Mouse (Mus musculus): ENCODE results near the gene Patl2. TPM values are rescaled to one million over a fixed set of nuclear protein-coding genes. Genes with fewer than 3 reads are reported as not detected.

The Patl2 gene
- polyA plus RNA-seq (2017; shearing (Covaris generic)), result 0.61 TPM

GRCm38 (mm10) chr2:122186106-122186505 lies at the start of gene Patl2, which contains the start of gene Terb2:
Gene Patl2 (minus strand): TSS chr2:122186189.
Gene Terb2 (plus strand): TSS chr2:122186272.

GRCm38 (mm10) chr2:122234611-122235288 lies 48.8 kb upstream of the Patl2 start, which contains the start of gene Sord:
Gene Sord (plus strand): TSS chr2:122234749.

GRCm38 (mm10) chr2:122160680-122161079 lies 25.3 kb downstream of the Patl2 start, which contains the start of gene Trim69:
Gene Trim69 (plus strand): TSS chr2:122160700.

GRCm38 (mm10) chr2:122147508-122148241 lies 38.3 kb downstream of the Patl2 start, which contains the start of gene B2m:
Gene B2m (plus strand): TSS chr2:122147686.

GRCm38 (mm10) chr2:122117961-122118958 lies 67.7 kb downstream of the Patl2 start, which contains the start of gene Spg11:
Gene Spg11 (minus strand): TSS chr2:122118386.

Other genes starting within 250 kb of the Patl2 start
- 55.5 TPM for gene Ctdspl2, start 230.2 kb downstream of the Patl2 start, polyA plus RNA-seq (2017; shearing (Covaris generic))
- gene Mageb3, start 230.1 kb downstream of the Patl2 start, polyA plus RNA-seq (2017; shearing (Covaris generic)), result not detected
- 23.7 TPM for gene Eif3j1, start 157.6 kb downstream of the Patl2 start, polyA plus RNA-seq (2017; shearing (Covaris generic))
- 15.3 TPM for gene Spg11, start 67.8 kb downstream of the Patl2 start, polyA plus RNA-seq (2017; shearing (Covaris generic))
- 5,735 TPM for gene B2m, start 38.5 kb downstream of the Patl2 start, polyA plus RNA-seq (2017; shearing (Covaris generic))
- gene Trim69, start 25.5 kb downstream of the Patl2 start, polyA plus RNA-seq (2017; shearing (Covaris generic)), result 0.20 TPM
- not detected for gene Terb2, start 83 bp upstream of the Patl2 start, polyA plus RNA-seq (2017; shearing (Covaris generic))
- 3.7 TPM for gene Sord, start 48.6 kb upstream of the Patl2 start, polyA plus RNA-seq (2017; shearing (Covaris generic))
- gene Duox2, start 112.3 kb upstream of the Patl2 start, polyA plus RNA-seq (2017; shearing (Covaris generic)), result not detected
- gene Duoxa2, start 112.7 kb upstream of the Patl2 start, polyA plus RNA-seq (2017; shearing (Covaris generic)), result not detected
- gene Duoxa1, start 127.5 kb upstream of the Patl2 start, polyA plus RNA-seq (2017; shearing (Covaris generic)), result not detected
- not detected for gene Duox1, start 129.5 kb upstream of the Patl2 start, polyA plus RNA-seq (2017; shearing (Covaris generic))
- 6.5 TPM for gene Shf, start 183.0 kb upstream of the Patl2 start, polyA plus RNA-seq (2017; shearing (Covaris generic))
- 259 TPM for gene Slc28a2, start 240.3 kb upstream of the Patl2 start, polyA plus RNA-seq (2017; shearing (Covaris generic))

Measured in naive thymus-derived CD4-positive, alpha-beta T cell, adult 5 months (primary cell).